Mouse (Mus musculus) C2C12 (cell line): ENCODE results near the gene Pkn2.

Experiments
- CEBPB ChIP-seq: IDR thresholded peaks from one replicate; pipeline ENCODE4 v1.6.1; 2011; ENCODE audit warnings: low read depth, mild to moderate bottlenecking, control low read depth, moderate library complexity
- CTCF ChIP-seq: IDR thresholded peaks from one replicate; pipeline ENCODE4 v1.5.1; 2011; ENCODE audit not compliant: control insufficient read depth, insufficient read depth, insufficient read length
- MAX ChIP-seq: IDR thresholded peaks from one replicate; pipeline ENCODE4 v1.6.1; 2011; ENCODE audit warnings: mild to moderate bottlenecking, control low read depth
- USF1 ChIP-seq: IDR thresholded peaks from one replicate; pipeline ENCODE4 v1.6.1; 2011; ENCODE audit warnings: low read depth, mild to moderate bottlenecking, control low read depth, moderate library complexity

GRCm38 (mm10) chr3:142884594-142884993 lies 2.8 kb upstream of the Pkn2 start:
- TF ChIP-seq CTCF (no peak), USF1 (no peak), MAX (no peak), CEBPB (no peak)
